Mouse (Mus musculus) MEL (cell line): Measurements from ENCODE around the gene Cdc42bpa. TPM values are rescaled to one million over a fixed set of nuclear protein-coding genes. Genes with fewer than 3 reads are reported as not detected.

Experiments
- DNase-seq: peaks from one replicate; pipeline ENCODE4 v3.0.0; 2011; ENCODE audit warnings: low read depth, low spot score
- H3K27ac ChIP-seq: 2 replicates; pipeline ENCODE4 v1.5.1; 2012; ENCODE audit warnings: low read depth, mild to moderate bottlenecking, control low read depth, low read length, moderate library complexity; ENCODE audit not compliant: control insufficient read depth
- H3K27me3 ChIP-seq, 2 experiments: fragments of 150-350 bp in 1 of 2; sonication (generic) in 1 of 2; 2 replicates each; pipeline ENCODE4 v1.6.1; 2012; ENCODE audit warnings: low read length in 2 of 2, mild to moderate bottlenecking in 2 of 2, improper control_type of control experiment in 1 of 2, moderate library complexity in 1 of 2; ENCODE audit not compliant: insufficient read depth in 2 of 2, control insufficient read depth in 1 of 2
- H3K36me3 ChIP-seq, 2 experiments: 2 replicates each; pipeline ENCODE4 v1.6.1; 2012 to 2014; ENCODE audit warnings: low read length in 2 of 2, improper control_type of control experiment in 1 of 2, inconsistent platforms in 1 of 2, mild to moderate bottlenecking in 1 of 2; ENCODE audit not compliant: insufficient read depth in 2 of 2, control insufficient read depth in 1 of 2
- H3K4me1 ChIP-seq, 2 experiments: fragments of 150-350 bp in 1 of 2; sonication (generic) in 1 of 2; 2 replicates each; pipeline ENCODE4 v1.6.1; 2012; ENCODE audit warnings: low read length in 2 of 2, improper control_type of control experiment in 1 of 2, mild to moderate bottlenecking in 1 of 2; ENCODE audit not compliant: insufficient read depth in 2 of 2, control insufficient read depth in 1 of 2
- H3K4me3 ChIP-seq, 2 experiments: fragments of 150-350 bp in 1 of 2; sonication (generic) in 1 of 2; 2 replicates each; pipeline ENCODE4 v1.5.1; 2012; ENCODE audit warnings: low read depth in 2 of 2, low read length in 2 of 2, mild to moderate bottlenecking in 2 of 2, moderate library complexity in 2 of 2, control low read depth in 1 of 2, improper control_type of control experiment in 1 of 2; ENCODE audit not compliant: control insufficient read depth in 1 of 2, insufficient read depth in 1 of 2
- H3K79me2 ChIP-seq: 2 replicates; pipeline ENCODE4 v1.6.1; 2012; ENCODE audit warnings: mild to moderate bottlenecking, low read length, moderate library complexity; ENCODE audit not compliant: control insufficient read depth, poor library complexity, insufficient read depth
- H3K9ac ChIP-seq: 2 replicates; pipeline ENCODE4 v1.6.1; 2012; ENCODE audit warnings: low read depth, mild to moderate bottlenecking, control low read depth, low read length, moderate library complexity; ENCODE audit not compliant: control insufficient read depth, poor library complexity, severe bottlenecking
- H3K9me3 ChIP-seq: fragments of 150-350 bp; sonication (generic); replicated peaks from 2 replicates; pipeline ENCODE4 v1.6.1; 2012; ENCODE audit warnings: mild to moderate bottlenecking, low read length, improper control_type of control experiment, moderate library complexity; ENCODE audit not compliant: insufficient read depth
- CHD2 ChIP-seq: IDR thresholded peaks from 2 replicates; pipeline ENCODE4 v1.6.1; 2011; ENCODE audit warnings: low read length, improper control_type of control experiment
- E2F4 ChIP-seq: IDR thresholded peaks from 2 replicates; pipeline ENCODE4 v1.6.1; 2011; ENCODE audit warnings: low read depth, low read length, improper control_type of control experiment, borderline replicate concordance
- ELF1 ChIP-seq: IDR thresholded peaks from 2 replicates; pipeline ENCODE4 v1.6.1; 2014; ENCODE audit warnings: low read depth, mild to moderate bottlenecking, inconsistent platforms, low read length, improper control_type of control experiment, moderate library complexity
- EP300 ChIP-seq, 2 experiments: IDR thresholded peaks; 2 replicates each; pipeline ENCODE4 v1.6.1; 2011; ENCODE audit warnings: improper control_type of control experiment in 2 of 2, low read length in 2 of 2, low read depth in 1 of 2, mild to moderate bottlenecking in 1 of 2
- ETS1 ChIP-seq: IDR thresholded peaks from 2 replicates; pipeline ENCODE4 v1.6.1; 2012; ENCODE audit warnings: low read depth, mild to moderate bottlenecking, inconsistent platforms, low read length, improper control_type of control experiment, moderate library complexity
- GABPA ChIP-seq: IDR thresholded peaks from 2 replicates; pipeline ENCODE4 v1.6.1; 2012; ENCODE audit warnings: low read depth, mild to moderate bottlenecking, inconsistent platforms, low read length, improper control_type of control experiment, moderate library complexity
- GATA1 ChIP-seq: IDR thresholded peaks from 2 replicates; pipeline ENCODE4 v1.6.1; 2011; ENCODE audit warnings: low read depth, low read length, improper control_type of control experiment
- HCFC1 ChIP-seq: IDR thresholded peaks from 2 replicates; pipeline ENCODE4 v1.6.1; 2012; ENCODE audit warnings: low read depth, mild to moderate bottlenecking, inconsistent platforms, low read length, improper control_type of control experiment, moderate library complexity
- KAT2A ChIP-seq: conservative IDR thresholded peaks from 2 replicates; pipeline ENCODE4 v1.6.1; 2012; ENCODE audit warnings: low read depth, low read length, improper control_type of control experiment, inconsistent platforms
- MAFK ChIP-seq: IDR thresholded peaks from 2 replicates; pipeline ENCODE4 v1.6.1; 2011; ENCODE audit warnings: low read depth, mild to moderate bottlenecking, low read length, improper control_type of control experiment, borderline replicate concordance
- MAX ChIP-seq: IDR thresholded peaks from 2 replicates; pipeline ENCODE4 v1.6.1; 2011; ENCODE audit warnings: low read length, improper control_type of control experiment
- MAZ ChIP-seq: IDR thresholded peaks from 2 replicates; pipeline ENCODE4 v1.6.1; 2012; ENCODE audit warnings: low read depth, mild to moderate bottlenecking, inconsistent platforms, low read length, improper control_type of control experiment
- MXI1 ChIP-seq: IDR thresholded peaks from 2 replicates; pipeline ENCODE4 v1.6.1; 2011; ENCODE audit warnings: mild to moderate bottlenecking, low read depth, low read length, improper control_type of control experiment
- NELFE ChIP-seq: IDR thresholded peaks from 2 replicates; pipeline ENCODE4 v1.6.1; 2011; ENCODE audit warnings: low read depth, low read length, improper control_type of control experiment
- NRF1 ChIP-seq: IDR thresholded peaks from 2 replicates; pipeline ENCODE4 v1.6.1; 2014; ENCODE audit warnings: low read depth, mild to moderate bottlenecking, inconsistent platforms, low read length, improper control_type of control experiment, moderate library complexity; ENCODE audit not compliant: poor library complexity, insufficient read depth, severe bottlenecking
- POLR2AphosphoS5 ChIP-seq: IDR thresholded peaks from 2 replicates; pipeline ENCODE4 v1.6.1; 2012; ENCODE audit warnings: low read depth, borderline replicate concordance, mild to moderate bottlenecking, inconsistent platforms, low read length, moderate library complexity, mixed read lengths
- RCOR1 ChIP-seq: IDR thresholded peaks from 2 replicates; pipeline ENCODE4 v1.6.1; 2012; ENCODE audit warnings: low read depth, mild to moderate bottlenecking, inconsistent platforms, low read length, improper control_type of control experiment
- SMC3 ChIP-seq: IDR thresholded peaks from 2 replicates; pipeline ENCODE4 v1.6.1; 2011; ENCODE audit warnings: low read depth, low read length, improper control_type of control experiment
- TCF12 ChIP-seq: IDR thresholded peaks from 2 replicates; pipeline ENCODE4 v1.6.1; 2014; ENCODE audit warnings: low read depth, mild to moderate bottlenecking, inconsistent platforms, low read length, improper control_type of control experiment, moderate library complexity
- UBTF ChIP-seq: IDR thresholded peaks from 2 replicates; pipeline ENCODE4 v1.6.1; 2012; ENCODE audit warnings: low read depth, mild to moderate bottlenecking, inconsistent platforms, low read length, improper control_type of control experiment, moderate library complexity, borderline replicate concordance; ENCODE audit not compliant: insufficient read depth
- USF2 ChIP-seq, 2 experiments: IDR thresholded peaks; 2 replicates each; pipeline ENCODE4 v1.6.1; 2011 to 2012; ENCODE audit warnings: improper control_type of control experiment in 2 of 2, low read length in 2 of 2, borderline replicate concordance in 1 of 2, inconsistent platforms in 1 of 2, low read depth in 1 of 2, mild to moderate bottlenecking in 1 of 2; ENCODE audit not compliant: insufficient read depth in 1 of 2
- ZMIZ1 ChIP-seq: IDR thresholded peaks from 2 replicates; pipeline ENCODE4 v1.6.1; 2012; ENCODE audit warnings: low read depth, mild to moderate bottlenecking, inconsistent platforms, low read length, improper control_type of control experiment, moderate library complexity
- ZNF384 ChIP-seq: IDR thresholded peaks from 2 replicates; pipeline ENCODE4 v1.6.1; 2012; ENCODE audit warnings: low read depth, mild to moderate bottlenecking, inconsistent platforms, low read length, improper control_type of control experiment
- polyA plus RNA-seq, 2 experiments: library from polyadenylated mRNA; stranded (reverse) in 1 of 2; unstranded in 1 of 2; fragments of >175 nt in 1 of 2; fragments of >200 nt in 1 of 2; gene quantifications; 2 replicates each; pipeline versions ENCODE4 v1.2.1 to v1.2.4; 2012; ENCODE audit warnings: low replicate concordance in 2 of 2, low read depth in 1 of 2; ENCODE audit not compliant: insufficient read length in 2 of 2, insufficient read depth in 1 of 2, missing spikeins in 1 of 2
- total RNA-seq: library from RNA; depleted of rRNA; stranded (reverse); fragments of 300-350 nt; gene quantifications from 2 replicates; pipeline ENCODE4 v1.2.3, GENCODE M21; 2012

Gene Cdc42bpa
- total and polyA plus RNA-seq, 3 experiments = 7.7 to 14.6 TPM; not detected in 1

GRCm38 (mm10) chr1:180160545-180160944, 200.3 kb downstream of the Cdc42bpa start:
- TF ChIP-seq E2F4 = no peak
- no peak for TF ChIP-seq ZMIZ1
- no peak for TF ChIP-seq SMC3
- TF ChIP-seq EP300 (IDR thresholded peaks at IDR 0.05; ENCODE audit: low read depth in 1 of 2, low read length in 2 of 2) = no peak
- TF ChIP-seq ETS1 = no peak
- no peak for TF ChIP-seq UBTF
- TF ChIP-seq TCF12 = no peak
- no peak for TF ChIP-seq GABPA
- TF ChIP-seq MXI1 = no peak
- no peak for TF ChIP-seq ELF1
- no peak for TF ChIP-seq CHD2
- no peak for TF ChIP-seq GATA1
- TF ChIP-seq KAT2A = no peak
- no peak for TF ChIP-seq MAFK
- no peak for TF ChIP-seq MAZ
- TF ChIP-seq ZNF384 = no peak
- Histone ChIP-seq H3K36me3 (no peaks in the 10 kb centered on the region), H3K4me3 (no peak overlapping the region), H3K9me3 (no peaks in the 10 kb centered on the region), H3K9ac (no peak overlapping the region), H3K27ac (no peak overlapping the region), H3K4me1 (no peaks in the 10 kb centered on the region), H3K27me3 (no peaks in the 10 kb centered on the region), H3K79me2 (no peaks in the 10 kb centered on the region)
- no peak for DNase-seq

DNA sequence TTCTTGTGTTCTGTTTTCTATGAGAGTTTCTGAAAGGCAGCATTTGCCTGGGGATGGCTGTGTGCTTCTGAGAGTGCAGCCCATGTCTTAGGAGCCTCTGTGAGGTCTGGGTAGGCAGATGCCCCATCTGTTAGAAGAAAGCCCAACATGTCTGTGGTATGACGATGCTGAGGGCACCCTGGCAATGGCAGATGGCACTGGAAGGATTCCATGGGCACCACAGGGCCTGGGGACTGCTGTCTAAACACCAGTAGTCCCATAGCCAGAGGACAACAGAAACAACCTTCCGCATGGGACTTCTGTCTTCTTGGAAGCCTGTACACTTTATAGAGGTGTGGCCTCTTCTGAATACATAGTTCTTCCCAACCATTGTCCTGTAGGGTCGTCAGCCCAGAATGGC, 200.9 kb downstream of the Cdc42bpa start:
- H3K9me3 ChIP-seq = no peaks in the 10 kb centered on the region
- no peak for DNase-seq
- H3K27ac ChIP-seq = no peak overlapping the region
- H3K36me3 ChIP-seq = no peaks in the 10 kb centered on the region
- TF ChIP-seq HCFC1 (no peak), ELF1 (no peak), ETS1 (no peak), USF2 (IDR thresholded peaks at IDR 0.05; ENCODE audit: borderline replicate concordance in 1 of 2, insufficient read depth in 1 of 2, low read depth in 1 of 2, low read length in 2 of 2) (no peak), POLR2AphosphoS5 (no peak), MXI1 (no peak), MAX (no peak), NELFE (no peak), ZMIZ1 (no peak), RCOR1 (no peak), EP300 (IDR thresholded peaks at IDR 0.05; ENCODE audit: low read depth in 1 of 2, low read length in 2 of 2) (no peak), NRF1 (no peak)
- H3K9ac ChIP-seq = no peak overlapping the region
- no peaks in the 10 kb centered on the region for H3K4me1 ChIP-seq
- no peak overlapping the region for H3K4me3 ChIP-seq
- H3K79me2 ChIP-seq = no peaks in the 10 kb centered on the region
- no peaks in the 10 kb centered on the region for H3K27me3 ChIP-seq
